Mouse (Mus musculus) v-Abl transformed pro-B cells (cell line): ENCODE measurements around the gene Nckap5.

Source experiments
- in situ Hi-C, 2 experiments: fragments of 400-800 bp; cut with MboI; formaldehyde crosslinking; loops; one replicate each; pipeline ENCODE4 v1.15.1; 2025; ENCODE audit not compliant: unreplicated experiment in 2 of 2

Nckap5 gene

GRCm38 (mm10) chr1:126642751-126643150 lies 187.8 kb downstream of the Nckap5 start:
- in situ Hi-C loops, result no loop called here

DNA sequence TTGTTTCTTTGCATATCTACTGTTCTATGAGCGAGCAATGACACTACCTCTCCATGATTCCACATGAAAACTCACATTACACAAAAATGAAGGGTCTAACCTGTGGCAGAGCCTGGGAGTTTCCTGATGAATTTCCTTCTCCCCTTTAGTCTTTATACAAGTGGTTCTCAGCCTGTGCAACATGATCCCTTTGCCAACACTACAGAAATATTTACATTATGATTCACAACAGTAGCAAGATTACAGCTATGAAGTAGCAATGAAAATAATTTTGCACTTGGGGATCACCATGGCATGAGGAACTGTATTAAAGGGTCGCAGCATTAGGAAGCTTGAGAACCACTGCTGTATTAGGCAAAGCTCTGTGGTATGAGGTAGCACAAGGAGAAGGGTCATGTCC lies 191.1 kb downstream of the Nckap5 start:
- in situ Hi-C loops, result no loop called here

DNA sequence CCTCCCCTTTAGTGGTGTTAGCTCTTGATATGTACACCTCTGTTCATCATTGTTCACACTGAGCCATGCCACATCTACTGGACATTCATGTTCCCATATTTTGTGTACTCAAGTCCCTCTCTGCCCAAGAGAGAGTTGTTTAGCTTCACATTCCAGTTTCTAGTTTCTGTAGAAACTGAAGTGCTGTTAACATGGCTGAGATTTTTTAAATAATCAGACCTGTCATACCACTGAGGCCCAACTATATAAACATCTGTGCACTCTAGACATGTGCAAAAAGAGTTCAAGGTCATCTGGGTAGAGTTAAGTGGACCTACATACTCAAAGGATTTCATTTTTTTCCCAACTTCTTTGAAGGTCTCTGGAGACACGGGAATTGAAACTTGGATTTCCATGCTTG lies 193.1 kb downstream of the Nckap5 start:
- in situ Hi-C loops, result no loop called here

DNA sequence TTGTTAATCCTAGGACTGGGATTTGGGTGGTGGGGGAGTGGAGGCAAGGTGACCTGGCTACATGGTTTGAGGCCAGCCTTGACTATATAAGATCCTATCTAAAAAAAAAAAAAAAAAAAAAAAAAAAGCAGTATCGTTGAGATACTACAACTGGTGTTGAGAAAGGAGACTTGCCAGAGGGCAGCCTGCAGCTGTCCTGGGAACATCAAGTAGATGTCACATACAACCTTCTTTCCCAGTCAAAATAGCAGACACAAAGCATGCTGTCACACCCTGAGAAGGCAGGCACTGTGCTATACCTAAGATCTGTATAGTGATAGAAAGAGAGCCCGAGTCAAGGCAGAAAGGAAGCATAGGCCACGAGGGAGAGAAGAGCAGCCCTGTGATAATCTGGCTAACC lies 204.4 kb downstream of the Nckap5 start:
- in situ Hi-C loops, result no loop called here

DNA sequence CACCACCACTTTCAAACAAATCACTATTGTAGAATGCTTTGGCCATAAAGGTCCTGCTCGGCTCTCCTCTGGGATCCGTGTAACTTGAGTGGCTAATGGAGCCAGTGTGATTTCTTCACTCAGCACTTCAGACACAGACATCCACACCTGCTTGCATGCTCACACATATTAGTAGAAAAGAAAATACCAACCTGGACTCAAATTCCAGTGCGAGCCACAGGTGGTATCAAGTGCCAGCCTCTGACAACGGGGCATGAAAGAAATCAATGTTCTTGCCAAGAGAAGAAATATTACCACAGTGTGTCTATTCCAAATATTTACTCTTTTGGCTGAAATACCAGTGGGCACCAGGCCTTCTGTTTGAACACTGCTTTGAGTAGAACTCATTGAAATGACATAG lies 208.6 kb downstream of the Nckap5 start:
- in situ Hi-C loops, result no loop called here

DNA sequence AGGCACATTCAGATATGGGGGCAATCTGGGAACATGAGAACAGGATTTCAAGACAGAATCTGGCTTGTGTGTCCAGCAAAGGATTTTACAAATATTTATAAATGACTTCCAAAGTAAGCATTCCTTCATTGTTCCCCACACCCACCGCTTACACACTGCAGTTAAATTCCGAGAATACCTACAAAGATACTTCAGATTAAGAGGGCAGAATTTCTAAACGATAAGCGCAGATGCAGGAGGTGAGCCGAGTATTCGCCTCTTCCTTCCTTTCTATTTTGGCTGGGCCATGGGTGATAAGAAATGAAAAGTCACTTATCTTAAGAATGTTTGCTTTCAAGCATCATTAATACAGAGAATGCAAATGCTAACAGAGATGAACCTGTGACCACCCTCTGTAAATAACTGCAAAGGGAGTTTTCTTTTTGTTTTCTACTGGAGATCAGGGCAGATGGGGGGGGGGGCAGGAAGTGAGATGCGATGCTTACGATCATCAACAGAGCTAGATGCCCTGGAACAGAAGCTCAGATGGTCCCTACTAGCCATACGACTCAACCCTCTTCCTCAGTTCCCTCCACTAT lies 213.0 kb downstream of the Nckap5 start:
- in situ Hi-C loops, result no loop called here

- in situ Hi-C loops, result no loop called here
Observed at GRCm38 (mm10) chr1:126616964-126617363, 213.6 kb downstream of the Nckap5 start.

GRCm38 (mm10) chr1:126612916-126613315 lies 217.7 kb downstream of the Nckap5 start:
- in situ Hi-C loops, result no loop called here

GRCm38 (mm10) chr1:126608586-126608985 lies 222.0 kb downstream of the Nckap5 start:
- in situ Hi-C loops, result no loop called here

DNA sequence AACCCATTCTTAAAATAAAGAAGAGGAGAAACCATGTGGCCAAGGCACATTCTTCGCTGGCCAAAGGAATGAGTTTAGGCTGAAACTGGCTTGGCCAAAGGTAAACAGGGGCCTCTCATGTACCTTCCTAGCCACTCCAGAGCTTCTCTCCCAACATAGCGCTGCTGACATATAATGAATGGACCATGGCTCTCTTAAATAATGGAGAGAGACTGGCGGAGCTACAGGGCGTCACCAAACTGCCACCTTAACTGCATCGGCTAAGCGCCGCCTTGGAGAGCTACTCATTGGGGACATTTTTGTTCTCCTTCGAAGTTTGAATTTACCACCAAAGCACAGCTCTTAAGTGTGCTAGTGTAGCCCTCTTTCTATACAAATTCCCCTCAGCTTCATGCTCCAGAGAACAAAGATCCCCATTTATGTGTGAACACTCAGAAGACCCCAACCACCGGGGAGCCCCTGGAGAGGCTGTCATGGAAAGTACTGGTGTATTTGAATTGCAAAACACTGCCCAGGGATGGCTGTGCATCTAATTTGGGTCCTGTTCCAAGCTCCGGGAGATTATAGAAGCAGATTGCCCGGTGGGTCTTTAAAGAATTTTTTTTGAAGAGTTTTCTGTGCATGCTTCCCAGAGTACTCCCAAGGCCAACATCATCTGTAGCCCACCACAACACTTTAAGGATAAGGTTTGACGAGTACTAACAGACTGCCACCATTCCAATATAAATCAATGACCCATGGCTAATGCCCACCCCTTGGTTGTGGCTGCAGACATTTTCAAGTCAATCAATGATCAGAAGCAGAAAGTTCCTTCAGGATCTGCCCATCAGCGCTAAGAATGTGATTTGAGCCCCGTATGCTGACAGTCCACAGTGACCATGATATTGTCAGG lies 224.2 kb downstream of the Nckap5 start:
- in situ Hi-C loops, result no loop called here

DNA sequence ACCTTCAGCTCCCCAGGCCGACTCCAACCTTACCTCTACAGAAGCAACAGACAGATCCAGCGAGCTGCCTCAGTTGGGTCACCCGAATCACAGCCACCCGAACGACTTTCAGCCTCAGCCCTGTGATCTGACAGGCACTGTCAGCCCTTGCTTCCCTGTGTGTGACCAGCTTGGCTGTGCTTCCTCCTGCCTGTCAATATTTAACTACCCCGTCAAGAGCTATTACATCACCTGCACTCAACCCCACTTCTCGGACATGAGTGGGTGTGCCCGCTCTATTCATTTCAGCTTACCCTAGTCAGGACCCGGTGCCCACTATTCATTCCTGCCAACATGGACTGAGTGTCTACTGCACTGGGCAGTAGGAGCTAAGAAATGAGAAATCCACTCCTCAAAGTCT lies 226.0 kb downstream of the Nckap5 start:
- in situ Hi-C loops, result no loop called here

DNA sequence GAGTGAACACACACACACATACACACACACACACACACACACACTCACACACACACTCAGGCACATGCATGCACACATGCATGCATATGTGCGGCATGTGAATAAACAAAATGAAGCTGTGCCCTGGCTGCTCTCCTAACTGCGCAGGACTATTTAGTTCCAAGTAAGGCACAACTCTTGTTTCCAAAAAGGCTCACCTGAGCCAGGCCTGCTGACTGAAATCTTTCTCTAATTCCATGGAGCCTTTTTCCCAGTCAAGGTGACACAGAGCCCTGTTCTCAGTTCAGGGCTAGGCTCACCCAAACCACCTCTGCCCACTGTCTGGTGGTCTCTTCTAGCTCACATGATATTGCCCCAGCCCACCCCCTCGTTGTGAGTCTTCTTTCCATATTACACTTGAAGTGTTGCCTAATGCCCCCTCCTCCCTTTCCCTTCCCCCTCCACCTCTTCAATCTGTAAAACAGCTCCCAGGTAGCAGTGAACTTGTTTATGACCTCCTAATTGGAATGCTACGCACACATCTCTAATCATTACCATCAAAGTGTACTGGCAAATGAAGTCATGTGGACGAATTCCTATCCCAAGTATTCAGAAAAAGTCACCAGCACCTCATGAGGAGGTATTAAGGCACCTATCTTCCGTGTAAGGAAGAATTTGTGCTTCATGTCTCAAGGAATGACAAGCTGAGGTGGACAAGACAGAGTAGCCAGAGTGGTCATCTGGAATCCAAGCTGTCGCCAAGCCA lies 226.7 kb downstream of the Nckap5 start:
- in situ Hi-C loops, result no loop called here

DNA sequence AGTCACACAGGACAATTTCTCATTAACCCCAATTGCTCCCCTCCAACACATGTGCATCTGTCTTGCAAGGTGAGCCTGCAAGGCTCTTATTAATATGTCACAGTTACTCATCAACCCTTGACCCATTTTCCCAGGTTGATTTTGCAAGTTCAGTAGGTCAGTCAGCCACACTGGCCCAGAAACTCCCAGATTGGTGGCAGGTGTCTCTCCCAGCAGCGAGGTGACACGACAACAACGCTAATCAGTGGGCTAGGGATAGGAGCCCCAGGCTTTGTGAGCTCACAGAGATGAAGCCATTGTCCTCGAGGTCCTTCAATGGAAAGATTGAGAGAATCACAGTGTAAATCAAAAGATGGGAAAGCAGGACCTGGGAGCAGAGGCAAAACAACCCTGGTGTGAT lies 230.0 kb downstream of the Nckap5 start:
- in situ Hi-C loops, result no loop called here

DNA sequence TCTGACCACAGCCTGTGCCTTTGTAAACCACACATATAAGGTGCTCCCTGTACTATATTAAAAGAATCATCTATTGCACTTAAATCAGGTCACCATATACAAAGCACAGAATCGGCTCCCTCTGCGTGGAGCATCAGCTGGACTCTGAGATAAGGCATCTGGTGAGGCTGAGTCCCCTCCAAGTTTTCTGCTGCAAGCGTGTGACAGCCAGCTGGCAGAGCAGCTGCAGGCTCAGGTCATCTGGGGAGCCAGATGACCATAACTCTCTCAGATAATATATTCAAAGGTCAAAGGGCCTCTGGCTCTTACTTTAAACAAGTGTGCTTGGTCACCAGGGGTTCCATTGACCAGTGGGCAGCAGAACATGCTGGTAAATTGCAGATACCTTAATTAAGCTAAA lies 233.2 kb downstream of the Nckap5 start:
- in situ Hi-C loops, result no loop called here

- in situ Hi-C loops, result no loop called here
Observed at GRCm38 (mm10) chr1:126594796-126595195, 235.8 kb downstream of the Nckap5 start.

GRCm38 (mm10) chr1:126593044-126593805 lies 237.4 kb downstream of the Nckap5 start:
- in situ Hi-C loops, result no loop called here

GRCm38 (mm10) chr1:126590911-126591310 lies 239.7 kb downstream of the Nckap5 start:
- in situ Hi-C loops, result no loop called here

- in situ Hi-C loops, result no loop called here
Observed at GRCm38 (mm10) chr1:126578163-126578562, 252.4 kb downstream of the Nckap5 start.

GRCm38 (mm10) chr1:126574295-126574694 lies 256.3 kb downstream of the Nckap5 start:
- in situ Hi-C loops, result no loop called here

DNA sequence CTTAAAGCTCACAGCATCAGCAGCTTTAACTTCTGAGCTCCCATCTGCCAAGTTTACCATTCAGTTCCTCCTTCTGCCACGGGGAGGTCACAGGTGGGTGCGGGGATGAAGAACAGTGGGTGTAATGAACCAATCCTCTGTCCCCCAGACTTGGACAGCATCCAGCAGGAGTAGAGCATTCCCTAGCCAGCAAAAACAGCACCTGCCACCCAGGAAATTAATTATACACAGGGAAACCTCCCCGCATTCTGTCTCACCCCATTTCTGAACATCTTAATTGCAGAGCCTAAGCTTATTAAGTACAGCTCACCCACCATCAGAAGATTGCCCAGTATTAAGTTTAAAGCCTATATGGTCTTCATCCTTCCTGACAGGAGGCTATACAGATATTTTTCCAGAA lies 256.9 kb downstream of the Nckap5 start:
- in situ Hi-C loops, result no loop called here

GRCm38 (mm10) chr1:126573097-126573496 lies 257.5 kb downstream of the Nckap5 start:
- in situ Hi-C loops, result no loop called here
